15 mouse cellular contexts compared by ENCODE assay signal in genomic region chr4:132008191-132008590, GRCm38 (mm10).
DNase-seq lines count a peak whose midpoint lies in the region; ATAC-seq lines count a peak whose summit lies in the region.
"Had no signal": no experiment of that assay in that cellular context is flagged by ENCODE, and none has a peak within 500 bp of the region (broad histone marks: within the 10 kb centered on the region; RNA-seq: fewer than 3 reads in every experiment).

No protein-coding gene starts in this region.

- ATAC-seq in CD4-positive, CD25-positive, alpha-beta regulatory T cell, adult 4 months: peak; percentile 96
- 0 out of 2 replicates have a peak, but pooled peaks have one; percentile 12 for ATAC-seq in erythroblast, adult 5-6 weeks (replicated peaks; ENCODE audit: low FRiP score, poor library complexity, severe bottlenecking)
- ATAC-seq: intestine, embryonic 15.5 days; midbrain, embryonic 16.5 days had no signal

- DNase-seq in CD4-positive helper T cell, adult 2 months (ENCODE audit: low read depth, low spot score): peak; percentile 86
- DNase-seq in naive thymus-derived CD4-positive, alpha-beta T cell, adult 2 months (ENCODE audit: low read depth): peak; percentile 79
- DNase-seq in adrenal gland, postnatal 25 days: no peak
- DNase-seq in urinary bladder, postnatal 25 days (ENCODE audit: low spot score): no peak
- DNase-seq in embryo, embryonic 9.5 days (ENCODE audit: extremely low spot score): no peak
- DNase-seq: adrenal gland, adult 2 months; cerebellum, postnatal 25 days; heart, adult 11 months; heart, postnatal 14 days; kidney, postnatal 4 days; layer of hippocampus, adult 9-11 months had no signal

Comparison
In these comparisons a context has a peak if more than half of its experiments do, and no peak if none do; other contexts are left out.
1. DNase-seq: peak in CD4-positive helper T cell, adult 2 months (single experiment) and naive thymus-derived CD4-positive, alpha-beta T cell, adult 2 months (single experiment); none in adrenal gland, postnatal 25 days (single experiment), urinary bladder, postnatal 25 days (single experiment) and embryo, embryonic 9.5 days (single experiment).